Mouse (Mus musculus) lung, embryonic 14.5 days (tissue): ENCODE measurements at regions not wholly inside any gene's neighbourhood (a gene's known extent, or its start where the extent isn't known, plus 50 kb on each side); places are given as distances from the start of the nearest gene placed in this dataset.

ENCODE experiments used
- ATAC-seq: fragments of 200-750 bp; cut with Nextera tagmentation; 2 replicates; pipeline ENCODE4 v1.8.0; 2017; ENCODE audit warnings: mild to moderate bottlenecking, moderate TSS enrichment, moderate library complexity; ENCODE audit not compliant: insufficient read depth
- DNase-seq: peaks from one replicate; pipeline ENCODE4 v3.0.0-alpha.2; 2015
- H3K27ac ChIP-seq: fragments of 300-500 bp; sonication (generic); 2 replicates; pipeline ENCODE4 v1.5.1; 2014; ENCODE audit warnings: low read depth, mild to moderate bottlenecking, moderate library complexity
- H3K27me3 ChIP-seq: fragments of 300-500 bp; sonication (generic); 2 replicates; pipeline ENCODE4 v1.6.1; 2014; ENCODE audit warnings: low read length, control low read depth; ENCODE audit not compliant: insufficient read depth
- H3K36me3 ChIP-seq: fragments of 300-500 bp; sonication (generic); 2 replicates; pipeline ENCODE4 v1.6.1; 2014; ENCODE audit warnings: control low read depth; ENCODE audit not compliant: insufficient read depth
- H3K4me1 ChIP-seq: fragments of 300-500 bp; sonication (generic); 2 replicates; pipeline ENCODE4 v1.6.1; 2014; ENCODE audit warnings: antibody characterized with exemption, control low read depth; ENCODE audit not compliant: insufficient read depth
- H3K4me2 ChIP-seq: fragments of 300-500 bp; sonication (generic); 2 replicates; pipeline ENCODE4 v1.6.1; 2014; ENCODE audit warnings: mild to moderate bottlenecking
- H3K4me3 ChIP-seq: fragments of 300-500 bp; sonication (generic); 2 replicates; pipeline ENCODE4 v1.5.1; 2014; ENCODE audit warnings: low read depth, low read length
- H3K9ac ChIP-seq: fragments of 300-500 bp; sonication (generic); 2 replicates; pipeline ENCODE4 v1.6.1; 2014
- H3K9me3 ChIP-seq: fragments of 300-500 bp; sonication (generic); 2 replicates; pipeline ENCODE4 v1.6.1; 2016; ENCODE audit warnings: low read depth, low read length, control low read depth
- CTCF ChIP-seq: IDR thresholded peaks from 2 replicates; pipeline ENCODE4 v1.5.1; 2016; ENCODE audit warnings: antibody characterized with exemption, low read depth
- WGBS: fragments of 180-500 bp; shearing (Covaris S2); extraction: QIAGEN DNeasy Blood & Tissue Kit; methylation state at CpG from one replicate; pipeline ENCODE4 v1.1.7; 2014; 5-methylcytosine and 5-hydroxymethylcytosine counted together

DNA sequence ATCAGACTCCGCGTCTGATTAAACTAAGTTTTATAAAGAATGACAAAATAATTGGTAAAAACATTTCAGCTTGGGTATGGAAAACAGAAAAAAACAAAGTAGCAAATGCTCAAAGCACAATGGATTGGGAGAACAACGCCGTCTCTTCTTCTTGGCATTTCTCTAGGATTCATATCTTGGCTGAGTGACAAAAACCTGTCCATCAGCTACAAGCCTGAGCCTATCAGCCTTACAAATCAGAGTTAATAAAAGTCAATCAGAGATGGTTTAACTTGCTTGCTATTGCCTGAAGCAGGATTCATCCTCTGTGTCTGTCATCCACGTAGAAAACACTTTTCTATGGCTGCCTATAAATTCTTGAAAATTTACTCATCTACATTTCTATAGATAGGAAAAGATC is 206.2 kb upstream of the BC052040 start:
- H3K9ac ChIP-seq: no peak overlapping the region
- no peaks in the 10 kb centered on the region for H3K4me1 ChIP-seq
- H3K36me3 ChIP-seq: no peaks in the 10 kb centered on the region
- WGBS: 77% methylated on average over 5 of the region's 5 CpGs
- no peak overlapping the region for H3K27ac ChIP-seq
- no peak for TF ChIP-seq CTCF
- no peak for ATAC-seq
- H3K4me3 ChIP-seq: no peak overlapping the region
- DNase-seq: no peak
- no peak overlapping the region for H3K4me2 ChIP-seq
- no peaks in the 10 kb centered on the region for H3K9me3 ChIP-seq
- no peaks in the 10 kb centered on the region for H3K27me3 ChIP-seq

DNA sequence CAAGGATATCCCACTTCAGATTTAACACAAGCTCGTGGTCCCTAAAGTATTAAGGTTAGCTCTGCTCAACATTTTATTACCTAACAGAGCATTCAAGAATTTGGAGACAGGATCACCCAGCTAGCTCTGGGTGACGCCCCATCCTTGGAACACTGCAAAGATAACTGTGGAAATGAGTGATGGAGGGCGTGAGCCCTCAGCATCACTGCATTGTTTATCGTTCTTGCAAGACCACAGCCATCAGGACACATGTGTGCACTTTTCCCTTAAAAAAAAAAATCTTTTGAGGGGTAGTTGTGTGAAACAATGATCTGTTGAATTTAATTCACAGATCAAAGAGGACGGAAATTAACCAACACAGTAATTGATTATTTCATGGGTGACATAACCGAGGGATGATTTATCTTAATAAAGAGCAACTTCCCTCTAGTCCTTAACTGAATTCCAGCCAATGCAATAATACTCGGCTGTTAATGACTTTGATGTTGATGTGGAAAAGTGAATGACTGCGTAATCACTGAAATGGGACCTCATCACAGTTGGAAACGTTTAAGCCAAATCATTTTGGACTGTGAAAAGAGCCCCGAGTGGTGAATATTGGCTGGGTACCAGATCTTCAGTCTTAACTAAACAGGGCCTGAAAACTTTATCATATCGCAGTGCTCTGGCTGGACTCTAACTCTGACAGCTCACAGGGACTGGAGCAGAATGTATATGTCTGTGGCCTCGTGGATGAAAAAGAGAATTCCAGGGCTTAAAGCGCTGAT is 196.9 kb upstream of the BC052040 start:
- Histone ChIP-seq H3K9ac (no peak overlapping the region), H3K4me3 (no peak overlapping the region), H3K27me3 (no peaks in the 10 kb centered on the region), H3K27ac (no peak overlapping the region), H3K36me3 (no peaks in the 10 kb centered on the region), H3K4me2 (peak overlapping the region; percentile 41), H3K9me3 (no peaks in the 10 kb centered on the region), H3K4me1 (peaks cover 15% of the 10 kb centered on the region)
- 25% methylated on average over 13 of the region's 13 CpGs for whole genome bisulfite sequencing
- DNase-seq (peak; percentile 87), ATAC-seq (peak; percentile 94)
- TF ChIP-seq CTCF: no peak

DNA sequence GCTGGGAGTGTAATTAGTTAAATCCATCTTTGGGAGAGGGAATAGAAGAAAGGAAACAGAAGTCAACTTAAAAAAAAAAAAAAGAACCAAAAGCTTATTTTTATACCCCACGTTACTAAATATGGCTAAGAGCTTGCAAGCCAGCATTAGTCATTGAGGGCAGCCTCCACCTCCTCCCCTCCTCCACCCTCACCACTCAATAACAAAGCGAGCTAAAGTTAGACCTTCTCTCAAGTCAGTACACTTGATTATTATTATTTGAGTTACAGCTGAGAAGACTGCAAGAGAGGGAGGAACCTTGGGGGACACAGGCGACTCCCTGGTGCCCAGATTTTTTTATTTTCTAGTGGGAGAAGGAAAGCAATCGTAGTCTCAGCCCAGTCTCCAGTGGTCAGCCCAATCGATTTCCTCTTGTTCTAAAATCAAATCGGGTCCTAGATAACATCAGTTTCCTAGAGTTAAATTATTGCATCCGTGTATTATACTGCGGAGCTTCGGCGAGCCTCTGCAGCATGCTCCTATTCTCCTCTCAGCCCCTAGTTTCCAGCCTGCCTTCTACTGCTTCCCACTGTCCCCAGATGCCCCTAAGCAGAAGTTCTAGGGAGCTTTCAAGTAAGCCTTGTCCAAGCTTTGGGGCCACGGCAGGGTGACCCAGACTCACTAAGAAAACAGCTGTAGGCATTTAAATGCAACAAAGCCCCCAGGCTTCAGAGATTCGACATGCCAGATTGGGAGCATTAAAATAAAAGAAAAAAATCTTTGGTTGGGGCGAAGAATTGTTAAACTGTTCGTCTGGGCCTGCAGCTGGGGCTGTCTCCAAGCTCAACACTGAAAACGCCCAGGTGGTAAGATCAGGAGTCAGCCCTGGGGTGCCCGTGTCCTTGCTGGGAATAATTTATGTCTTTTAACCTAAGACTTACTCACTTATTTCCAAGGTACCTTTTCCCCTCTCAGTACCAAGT is 196.0 kb upstream of the BC052040 start:
- H3K27me3 ChIP-seq: no peaks in the 10 kb centered on the region
- ATAC-seq: peak; percentile 80
- no peak for TF ChIP-seq CTCF
- H3K27ac ChIP-seq: peak overlapping the region; percentile 76
- DNase-seq: no peak
- H3K9ac ChIP-seq: no peak overlapping the region
- WGBS: 34% methylated on average over 16 of the region's 16 CpGs
- H3K4me1 ChIP-seq: peaks cover 15% of the 10 kb centered on the region
- H3K4me3 ChIP-seq: no peak overlapping the region
- peak overlapping the region; percentile 41 for H3K4me2 ChIP-seq
- H3K36me3 ChIP-seq: no peaks in the 10 kb centered on the region
- H3K9me3 ChIP-seq: no peaks in the 10 kb centered on the region

DNA sequence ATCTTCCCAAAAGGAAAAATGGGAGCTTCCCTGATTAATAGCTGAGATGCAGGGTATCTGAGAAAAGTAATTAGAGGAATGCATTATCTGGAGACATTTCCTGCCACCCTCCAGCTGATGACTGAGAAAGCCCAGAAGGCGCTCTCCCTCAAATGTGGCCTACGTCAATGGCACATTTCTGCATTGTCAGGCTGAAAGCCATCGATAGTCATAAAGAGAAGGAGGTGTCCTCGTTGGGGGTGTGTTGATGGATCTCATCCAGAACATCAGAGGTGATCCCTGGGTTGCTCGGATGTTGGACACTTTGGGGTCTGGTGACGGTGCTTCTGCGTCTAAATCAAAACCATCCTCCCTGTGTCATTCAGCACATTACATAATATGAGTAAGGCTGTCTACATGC is 189.9 kb upstream of the BC052040 start:
- 33% methylated on average over 7 of the region's 7 CpGs for WGBS
- ATAC-seq: peak; percentile 89
- Histone ChIP-seq H3K4me1 (peaks cover 11% of the 10 kb centered on the region; the same call in 1 of the 2 replicates), H3K9ac (no peak overlapping the region), H3K9me3 (no peaks in the 10 kb centered on the region), H3K4me2 (no peak overlapping the region), H3K27me3 (no peaks in the 10 kb centered on the region), H3K4me3 (no peak overlapping the region), H3K36me3 (no peaks in the 10 kb centered on the region), H3K27ac (no peak overlapping the region)
- peak; percentile 82 for DNase-seq
- TF ChIP-seq CTCF: no peak

DNA sequence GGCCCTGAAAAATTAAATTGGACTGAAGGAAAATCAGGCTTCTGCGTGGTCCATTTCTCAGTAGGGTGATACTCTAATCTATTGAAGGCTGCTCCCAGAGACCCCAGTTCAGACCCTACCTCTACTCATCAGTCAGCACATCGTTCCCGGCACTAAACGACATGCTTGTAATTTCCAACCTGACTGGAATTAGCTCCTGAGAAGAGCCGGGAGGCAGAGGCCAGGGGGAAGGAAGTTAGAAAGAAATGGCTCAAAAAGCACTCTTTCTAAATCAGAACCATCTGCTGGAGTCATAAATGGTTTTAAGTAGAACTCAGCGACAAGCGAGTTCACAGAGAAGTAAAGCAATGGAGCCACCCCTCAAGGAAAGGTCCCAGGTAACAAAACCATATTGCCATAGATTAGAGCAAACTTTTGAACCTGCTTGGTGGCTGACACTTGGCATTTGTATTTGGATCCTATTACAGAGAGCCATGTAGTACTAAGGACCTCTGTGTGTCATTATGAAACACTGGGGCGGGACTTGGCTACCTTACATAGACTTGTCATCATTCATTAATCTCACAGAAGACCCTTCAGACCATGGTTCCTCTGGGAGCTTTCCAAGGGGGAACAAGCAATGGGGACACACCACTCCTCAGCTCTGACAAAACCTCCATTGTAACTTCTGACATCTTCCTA is 189.3 kb upstream of the BC052040 start:
- 43% methylated on average over 8 of the region's 8 CpGs for WGBS
- H3K9ac ChIP-seq: no peak overlapping the region
- no peak overlapping the region for H3K4me3 ChIP-seq
- H3K36me3 ChIP-seq: no peaks in the 10 kb centered on the region
- DNase-seq (peak; percentile 59), ATAC-seq (peak; percentile 29; the same call in 1 of the 2 replicates)
- no peak for TF ChIP-seq CTCF
- H3K27me3 ChIP-seq: no peaks in the 10 kb centered on the region
- H3K4me2 ChIP-seq: no peak overlapping the region
- H3K27ac ChIP-seq: peak overlapping the region; percentile 47; the same call in 1 of the 2 replicates
- peaks cover 11% of the 10 kb centered on the region; the same call in 1 of the 2 replicates for H3K4me1 ChIP-seq
- no peaks in the 10 kb centered on the region for H3K9me3 ChIP-seq

DNA sequence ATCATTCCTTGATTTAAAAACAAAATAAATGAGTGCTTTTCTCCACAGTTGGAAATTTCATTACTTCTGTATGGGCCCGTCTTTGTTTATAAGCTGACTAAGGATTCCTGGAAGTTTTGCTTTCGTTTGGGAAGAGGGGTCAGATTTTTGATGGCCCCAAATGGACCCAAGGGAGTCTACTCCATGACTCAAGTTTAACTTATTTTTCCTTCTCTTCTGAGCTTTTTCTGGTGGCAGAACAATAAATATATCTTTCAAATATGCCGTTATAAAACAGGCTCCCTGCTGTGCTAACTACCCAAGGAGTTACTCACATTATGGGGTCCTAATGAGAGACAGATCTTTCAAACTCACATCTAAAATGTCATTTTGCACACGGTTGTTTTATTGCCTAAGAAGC is 187.4 kb upstream of the BC052040 start:
- no peak overlapping the region for H3K4me3 ChIP-seq
- H3K9ac ChIP-seq: no peak overlapping the region
- TF ChIP-seq CTCF: no peak
- H3K4me2 ChIP-seq: no peak overlapping the region
- H3K27me3 ChIP-seq: no peaks in the 10 kb centered on the region
- no peak for ATAC-seq
- H3K27ac ChIP-seq: no peak overlapping the region
- 33% methylated on average over 4 of the region's 4 CpGs for WGBS
- H3K36me3 ChIP-seq: no peaks in the 10 kb centered on the region
- no peaks in the 10 kb centered on the region for H3K9me3 ChIP-seq
- peaks cover 11% of the 10 kb centered on the region; the same call in 1 of the 2 replicates for H3K4me1 ChIP-seq
- no peak for DNase-seq
